Mouse (Mus musculus) CH12.LX (cell line): Measurements from ENCODE around the gene Hist1h3i. TPM values are rescaled to one million over a fixed set of nuclear protein-coding genes. Genes with fewer than 3 reads are reported as not detected.

ENCODE experiments used
- DNase-seq: peaks from one replicate; pipeline ENCODE4 v3.0.0-alpha.2; 2013; ENCODE audit errors: extremely low read depth
- H3K27ac ChIP-seq: 2 replicates; pipeline ENCODE4 v1.5.1; 2012; ENCODE audit warnings: low read depth, mild to moderate bottlenecking, control low read depth, moderate library complexity; ENCODE audit not compliant: insufficient read depth
- H3K27me3 ChIP-seq: replicated peaks from 2 replicates; pipeline ENCODE3; 2012; ENCODE audit warnings: inconsistent platforms
- H3K36me3 ChIP-seq, 2 experiments: replicated peaks in 1 of 2; 2 replicates each; pipeline versions ENCODE3 to v1.6.1; 2012; ENCODE audit warnings: inconsistent platforms in 1 of 2, low read length in 1 of 2, mild to moderate bottlenecking in 1 of 2, mixed read lengths in 1 of 2, moderate library complexity in 1 of 2; ENCODE audit not compliant: control insufficient read depth in 1 of 2, insufficient read depth in 1 of 2
- H3K4me1 ChIP-seq, 2 experiments: 2 replicates each; pipeline ENCODE4 v1.6.1; 2012; ENCODE audit warnings: inconsistent platforms in 1 of 2, moderate library complexity in 1 of 2; ENCODE audit not compliant: insufficient read depth in 2 of 2, control insufficient read depth in 1 of 2
- H3K4me2 ChIP-seq: 2 replicates; pipeline ENCODE4 v1.6.1; 2012; ENCODE audit warnings: low read depth, mild to moderate bottlenecking, control low read depth; ENCODE audit not compliant: poor library complexity, insufficient read depth, severe bottlenecking
- H3K4me3 ChIP-seq, 3 experiments: fragments of 150-350 bp in 1 of 3; sonication (generic) in 1 of 3; replicated peaks in 1 of 3; 2 replicates each; pipeline versions ENCODE3 to v1.5.1; 2011 to 2012; ENCODE audit warnings: low read depth in 2 of 3, low read length in 2 of 3, mild to moderate bottlenecking in 2 of 3, moderate library complexity in 2 of 3, control low read depth in 1 of 3, improper control_type of control experiment in 1 of 3, inconsistent platforms in 1 of 3, mixed read lengths in 1 of 3; ENCODE audit not compliant: poor library complexity in 1 of 3
- H3K79me2 ChIP-seq: replicated peaks from 2 replicates; pipeline ENCODE4 v1.6.1; 2012; ENCODE audit warnings: mild to moderate bottlenecking, moderate library complexity; ENCODE audit not compliant: control insufficient read depth, poor library complexity, insufficient read depth, severe bottlenecking; ENCODE audit errors: extremely low read depth
- H3K9ac ChIP-seq: 2 replicates; pipeline ENCODE4 v1.6.1; 2012; ENCODE audit warnings: low read depth, mild to moderate bottlenecking, control low read depth, moderate library complexity; ENCODE audit not compliant: insufficient read depth
- H3K9me3 ChIP-seq: replicated peaks from 2 replicates; pipeline ENCODE3; 2012; ENCODE audit warnings: low read length, inconsistent platforms, mixed read lengths
- CTCF ChIP-seq, 2 experiments: IDR thresholded peaks in 1 of 2; conservative IDR thresholded peaks in 1 of 2; 2 replicates each; pipeline ENCODE4 v1.5.1; 2011 to 2012; ENCODE audit warnings: low read depth in 2 of 2, low read length in 2 of 2, improper control_type of control experiment in 1 of 2, inconsistent platforms in 1 of 2, mild to moderate bottlenecking in 1 of 2, moderate library complexity in 1 of 2
- MAFK ChIP-seq: IDR thresholded peaks from 2 replicates; pipeline ENCODE4 v1.6.1; 2011; ENCODE audit warnings: low read length, improper control_type of control experiment; ENCODE audit not compliant: insufficient replicate concordance
- dilution Hi-C: fragments of 300-500 bp; cut with MboI; formaldehyde crosslinking; loops from 2 replicates; pipeline ENCODE4 v1.14.3; 2020; ENCODE audit warnings: low sequenced_read_pairs; ENCODE audit not compliant: extremely low pct_unique_long_range_greater_than_20kb, extremely low pct_ligation_motif_present
- in situ Hi-C: fragments of 300-500 bp; cut with MboI; formaldehyde crosslinking; loops from 3 replicates; pipeline ENCODE4 v1.14.3; 2019; ENCODE audit warnings: low sequenced_read_pairs, low pct_ligation_motif_present, low pct_unique_long_range_greater_than_20kb, mixed read lengths
- polyA plus RNA-seq: library from polyadenylated mRNA; unstranded; fragments of >175 nt; gene quantifications from 2 replicates; pipeline ENCODE4 v1.2.1, GENCODE M21; 2012; ENCODE audit warnings: low read depth; ENCODE audit not compliant: insufficient read length
- total RNA-seq, 2 experiments: library from RNA; depleted of rRNA; stranded (reverse); fragments of 300-350 nt in 1 of 2; fragments of >200 nt in 1 of 2; gene quantifications; 2 replicates each; pipeline ENCODE4 v1.2.3; 2012 to 2014

The Hist1h3i gene
- total and polyA plus RNA-seq, 3 experiments: 14.3 to 797 (median 21.2) TPM

DNA sequence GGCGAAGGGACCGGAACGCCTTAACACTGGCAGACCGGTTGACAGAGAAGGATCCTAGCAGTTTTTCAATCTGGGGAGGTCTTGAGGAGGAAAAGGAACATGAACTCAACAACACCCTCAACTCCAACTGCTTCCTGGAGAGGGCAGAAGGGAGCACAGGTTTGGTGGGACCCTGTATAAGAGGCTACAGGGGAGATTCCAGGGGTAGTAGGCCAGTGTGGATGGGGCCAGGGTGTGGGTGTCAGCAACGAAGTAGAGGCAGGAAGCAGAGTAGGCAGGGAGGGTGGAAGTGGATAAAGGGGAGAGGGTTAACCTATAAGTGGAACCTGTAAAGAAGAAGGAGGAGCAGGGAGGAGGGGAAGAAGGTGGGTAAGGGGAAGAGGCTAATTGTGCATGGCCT is 49.7 kb downstream of the Hist1h3i start:
- no peak overlapping the region for H3K9ac ChIP-seq
- H3K27ac ChIP-seq: peak overlapping the region; percentile 27
- H3K4me1 ChIP-seq: peaks cover 7 to 26% of the 10 kb centered on the region in 2 experiments; a peak in 3 of 4 replicates

More for the DNA sequence above, 49.7 kb downstream of the Hist1h3i start:
- Histone ChIP-seq H3K4me3 (no peak overlapping the region), H3K79me2 (no peaks in the 10 kb centered on the region), H3K4me2 (no peak overlapping the region), H3K27me3 (no peaks in the 10 kb centered on the region), H3K9me3 (no peaks in the 10 kb centered on the region), H3K36me3 (no peaks in the 10 kb centered on the region)
- dilution Hi-C loops: no loop called here
- peak; percentile 61 for DNase-seq
- TF ChIP-seq CTCF (conservative IDR thresholded peaks at IDR 0.05 in 1 of 2, IDR thresholded peaks at IDR 0.05 in 1 of 2; ENCODE audit: low read depth in 2 of 2, low read length in 2 of 2) (peak in 1 of 2 experiments; percentile 44; a peak in 2 of 4 replicates), MAFK (no peak)
- in situ Hi-C loops: loop anchor here (25.0 kb wide), 1 partner anchor 1829 kb away; the partner anchor contains the start of genes Hist1h1d, Hist1h2ad, Hist1h2ae and Hist1h2bf

Other genes with a start within 250 kb of the Hist1h3i start
Only the 20 nearest of the 28 such genes appear.
- gene Olfr1361, start 120.0 kb downstream of the Hist1h3i start, total RNA-seq (2012; rRNA removed): not detected in 2 replicates
- gene Olfr1361, start 120.0 kb downstream of the Hist1h3i start, total RNA-seq (2014; rRNA removed): not detected in 2 replicates
- gene Olfr1361, start 120.0 kb downstream of the Hist1h3i start, polyA plus RNA-seq: not detected in 2 replicates
- not detected in 2 replicates for gene Olfr1360, start 106.0 kb downstream of the Hist1h3i start, total RNA-seq (2012; rRNA removed)
- not detected in 2 replicates for gene Olfr1360, start 106.0 kb downstream of the Hist1h3i start, total RNA-seq (2014; rRNA removed)
- not detected in 2 replicates for gene Olfr1360, start 106.0 kb downstream of the Hist1h3i start, polyA plus RNA-seq
- gene Olfr1359, start 85.3 kb downstream of the Hist1h3i start, total RNA-seq (2012; rRNA removed): not detected in 2 replicates
- not detected in 2 replicates for gene Olfr1359, start 85.3 kb downstream of the Hist1h3i start, total RNA-seq (2014; rRNA removed)
- gene Olfr1359, start 85.3 kb downstream of the Hist1h3i start, polyA plus RNA-seq: not detected in 2 replicates
- gene Hist1h2bl, start 67.2 kb downstream of the Hist1h3i start, total RNA-seq (2012; rRNA removed): 897 and 953 TPM in 2 replicates
- gene Hist1h2bl, start 67.2 kb downstream of the Hist1h3i start, total RNA-seq (2014; rRNA removed): 16.0 and 18.1 TPM in 2 replicates
- 1.7 and 3.8 TPM in 2 replicates for gene Hist1h2bl, start 67.2 kb downstream of the Hist1h3i start, polyA plus RNA-seq
- 839 and 880 TPM in 2 replicates for gene Hist1h2ai, start 66.9 kb downstream of the Hist1h3i start, total RNA-seq (2012; rRNA removed)
- 3.9 and 6.3 TPM in 2 replicates for gene Hist1h2ai, start 66.9 kb downstream of the Hist1h3i start, total RNA-seq (2014; rRNA removed)
- gene Hist1h2ai, start 66.9 kb downstream of the Hist1h3i start, polyA plus RNA-seq: not detected in 2 replicates
- 1,605 and 1,657 TPM in 2 replicates for gene Hist1h3h, start 65.7 kb downstream of the Hist1h3i start, total RNA-seq (2012; rRNA removed)
- gene Hist1h3h, start 65.7 kb downstream of the Hist1h3i start, total RNA-seq (2014; rRNA removed): 18.2 and 21.7 TPM in 2 replicates
- 9.5 and 18.6 TPM in 2 replicates for gene Hist1h3h, start 65.7 kb downstream of the Hist1h3i start, polyA plus RNA-seq
- 1,752 and 1,804 TPM in 2 replicates for gene Hist1h2bm, start 61.3 kb downstream of the Hist1h3i start, total RNA-seq (2012; rRNA removed)
- gene Hist1h2bm, start 61.3 kb downstream of the Hist1h3i start, total RNA-seq (2014; rRNA removed): 25.7 and 36.0 TPM in 2 replicates
- 0.87 TPM in 1 of 2 replicates, not detected in the other for gene Hist1h2bm, start 61.3 kb downstream of the Hist1h3i start, polyA plus RNA-seq
- 936 and 984 TPM in 2 replicates for gene Hist1h4j, start 48.3 kb downstream of the Hist1h3i start, total RNA-seq (2012; rRNA removed)
- gene Hist1h4j, start 48.3 kb downstream of the Hist1h3i start, total RNA-seq (2014; rRNA removed): 18.5 and 27.8 TPM in 2 replicates
- 1.1 and 1.8 TPM in 2 replicates for gene Hist1h4j, start 48.3 kb downstream of the Hist1h3i start, polyA plus RNA-seq
- 3,228 and 4,319 TPM in 2 replicates for gene Hist1h4k, start 32.9 kb downstream of the Hist1h3i start, total RNA-seq (2012; rRNA removed)
- gene Hist1h4k, start 32.9 kb downstream of the Hist1h3i start, total RNA-seq (2014; rRNA removed): 15.2 and 25.4 TPM in 2 replicates
- 5.6 and 13.2 TPM in 2 replicates for gene Hist1h4k, start 32.9 kb downstream of the Hist1h3i start, polyA plus RNA-seq
- gene Hist1h2ak, start 29.5 kb downstream of the Hist1h3i start, total RNA-seq (2012; rRNA removed): 1,024 and 1,125 TPM in 2 replicates
- gene Hist1h2ak, start 29.5 kb downstream of the Hist1h3i start, total RNA-seq (2014; rRNA removed): 7.3 and 16.6 TPM in 2 replicates
- 1.8 and 6.2 TPM in 2 replicates for gene Hist1h2ak, start 29.5 kb downstream of the Hist1h3i start, polyA plus RNA-seq
- 1,563 and 1,639 TPM in 2 replicates for gene Hist1h2bn, start 29.2 kb downstream of the Hist1h3i start, total RNA-seq (2012; rRNA removed)
- 16.5 and 24.0 TPM in 2 replicates for gene Hist1h2bn, start 29.2 kb downstream of the Hist1h3i start, total RNA-seq (2014; rRNA removed)
- 2.6 and 3.1 TPM in 2 replicates for gene Hist1h2bn, start 29.2 kb downstream of the Hist1h3i start, polyA plus RNA-seq
- 1,032 and 1,397 TPM in 2 replicates for gene Hist1h1b, start 2.7 kb downstream of the Hist1h3i start, total RNA-seq (2012; rRNA removed)
- gene Hist1h1b, start 2.7 kb downstream of the Hist1h3i start, total RNA-seq (2014; rRNA removed): 12.2 and 16.6 TPM in 2 replicates
- gene Hist1h1b, start 2.7 kb downstream of the Hist1h3i start, polyA plus RNA-seq: 0.71 and 1.9 TPM in 2 replicates
- gene Hist1h2an, start 3.8 kb upstream of the Hist1h3i start, total RNA-seq (2012; rRNA removed): 792 and 1,025 TPM in 2 replicates
- 3.0 and 4.7 TPM in 2 replicates for gene Hist1h2an, start 3.8 kb upstream of the Hist1h3i start, total RNA-seq (2014; rRNA removed)
- 7.1 TPM in 1 of 2 replicates, not detected in the other for gene Hist1h2an, start 3.8 kb upstream of the Hist1h3i start, polyA plus RNA-seq
- 476 and 510 TPM in 2 replicates for gene Hist1h2bp, start 4.1 kb upstream of the Hist1h3i start, total RNA-seq (2012; rRNA removed)
- 2.7 and 3.6 TPM in 2 replicates for gene Hist1h2bp, start 4.1 kb upstream of the Hist1h3i start, total RNA-seq (2014; rRNA removed)
- gene Hist1h2bp, start 4.1 kb upstream of the Hist1h3i start, polyA plus RNA-seq: 0.60 and 1.3 TPM in 2 replicates
- gene Hist1h2bq, start 26.8 kb upstream of the Hist1h3i start, total RNA-seq (2012; rRNA removed): 1,881 and 2,257 TPM in 2 replicates
- gene Hist1h2bq, start 26.8 kb upstream of the Hist1h3i start, total RNA-seq (2014; rRNA removed): 17.1 and 32.4 TPM in 2 replicates
- gene Hist1h2bq, start 26.8 kb upstream of the Hist1h3i start, polyA plus RNA-seq: 4.1 and 4.3 TPM in 2 replicates
- gene Hist1h2ao, start 27.1 kb upstream of the Hist1h3i start, total RNA-seq (2012; rRNA removed): not detected in 2 replicates
- gene Hist1h2ao, start 27.1 kb upstream of the Hist1h3i start, total RNA-seq (2014; rRNA removed): not detected in 2 replicates
- 354 and 693 TPM in 2 replicates for gene Hist1h2ao, start 27.1 kb upstream of the Hist1h3i start, polyA plus RNA-seq
- 18.2 and 20.8 TPM in 2 replicates for gene Hist1h4m, start 28.4 kb upstream of the Hist1h3i start, total RNA-seq (2012; rRNA removed)
- gene Hist1h4m, start 28.4 kb upstream of the Hist1h3i start, total RNA-seq (2014; rRNA removed): 1.6 TPM in 1 of 2 replicates, not detected in the other
- gene Hist1h4m, start 28.4 kb upstream of the Hist1h3i start, polyA plus RNA-seq: 0.70 and 12.8 TPM in 2 replicates
- gene Hist1h4n, start 48.8 kb upstream of the Hist1h3i start, total RNA-seq (2012; rRNA removed): 4,939 and 5,322 TPM in 2 replicates
- gene Hist1h4n, start 48.8 kb upstream of the Hist1h3i start, total RNA-seq (2014; rRNA removed): 90.5 and 152 TPM in 2 replicates
- 6.4 TPM in 1 of 2 replicates, not detected in the other for gene Hist1h4n, start 48.8 kb upstream of the Hist1h3i start, polyA plus RNA-seq
- 2,938 and 2,951 TPM in 2 replicates for gene Hist1h2ap, start 50.1 kb upstream of the Hist1h3i start, total RNA-seq (2012; rRNA removed)
- gene Hist1h2ap, start 50.1 kb upstream of the Hist1h3i start, total RNA-seq (2014; rRNA removed): 50.8 and 66.8 TPM in 2 replicates
- gene Hist1h2ap, start 50.1 kb upstream of the Hist1h3i start, polyA plus RNA-seq: 383 and 447 TPM in 2 replicates
- gene Hist1h2br, start 50.4 kb upstream of the Hist1h3i start, total RNA-seq (2012; rRNA removed): 1,633 and 2,083 TPM in 2 replicates
- 9.4 and 19.7 TPM in 2 replicates for gene Hist1h2br, start 50.4 kb upstream of the Hist1h3i start, total RNA-seq (2014; rRNA removed)
- 4.1 and 4.2 TPM in 2 replicates for gene Hist1h2br, start 50.4 kb upstream of the Hist1h3i start, polyA plus RNA-seq